Mouse (Mus musculus) left cerebral cortex, postnatal 10 days (tissue): ENCODE measurements around the gene Pde4a. TPM values are rescaled to one million over a fixed set of nuclear protein-coding genes. Genes with fewer than 3 reads are reported as not detected.
A peak's percentile ranks its signal among the peaks of the same experiment; 100 is the strongest.
"Not testable (repeated sequence)": the region's sequence is repeated elsewhere in the genome, so short reads cannot be mapped to it uniquely, and the experiment has no call there.

ENCODE experiments used
- DNase-seq, 2 experiments: peaks; one replicate each; pipeline ENCODE4 v3.0.0; 2021 to 2022; ENCODE audit warnings: low spot score in 2 of 2, mixed read lengths in 1 of 2; ENCODE audit errors: extremely low spot score in 1 of 2
- intact Hi-C: fragments of 180-260 bp; cut with DNase I; formaldehyde crosslinking; loops from one replicate; pipeline ENCODE4 v1.15.1; 2025
- total RNA-seq, 2 experiments: library from RNA; stranded (reverse); gene quantifications; 2 replicates each; pipeline ENCODE4 v1.2.3; 2021

The Pde4a gene
- total RNA-seq, 2 experiments from 2014 or later = 65.6 to 67.5 TPM

DNA sequence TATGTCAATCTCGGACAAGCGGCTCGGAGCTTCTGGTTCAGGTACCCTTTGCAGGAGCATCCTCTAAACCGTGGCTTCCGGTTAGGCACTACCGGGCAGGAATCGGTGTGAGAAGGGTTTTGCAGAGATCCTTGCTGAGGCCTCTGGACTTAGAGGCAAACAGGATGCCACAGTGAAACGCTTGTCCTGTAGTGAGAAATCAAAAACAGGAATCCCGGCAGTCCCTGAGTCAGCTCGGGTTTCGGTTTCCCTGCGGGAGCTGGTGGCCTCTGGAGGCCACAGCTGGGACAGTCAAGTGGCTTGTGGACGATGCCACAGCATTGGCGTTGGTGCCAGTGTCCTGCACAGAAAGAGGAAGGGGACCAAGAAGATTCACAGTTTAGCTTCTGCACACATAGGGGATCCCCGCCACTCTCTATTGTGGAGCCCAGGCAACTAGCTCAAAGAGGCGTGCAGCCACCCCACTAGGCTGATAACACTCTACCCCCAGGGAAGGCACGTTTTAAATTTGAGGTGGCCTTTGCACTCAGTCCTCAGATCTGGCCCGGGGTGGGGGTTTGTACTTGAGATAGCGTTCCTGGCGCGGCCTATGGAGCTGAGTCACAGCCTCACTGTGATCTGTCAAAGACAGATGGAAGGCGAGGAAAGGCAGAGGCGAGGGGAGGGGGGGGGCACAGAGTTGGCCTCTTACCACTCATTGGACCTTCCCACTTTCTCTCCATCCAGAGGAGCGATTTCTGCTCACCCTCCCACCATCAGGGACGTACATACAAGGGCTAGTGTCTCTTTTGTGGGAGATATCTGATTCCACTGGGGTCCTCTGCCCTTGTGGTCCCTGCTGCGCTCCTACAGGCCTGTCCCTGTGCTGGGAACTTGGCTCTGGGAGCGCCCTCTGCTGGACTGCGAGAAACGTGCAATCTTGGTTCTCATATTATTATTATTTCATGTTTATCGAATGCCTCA lies 2.9 kb downstream of the Pde4a start:
- intact Hi-C loops = no loop called here
- peak in 1 of 2 experiments; percentile 82 for DNase-seq

DNA sequence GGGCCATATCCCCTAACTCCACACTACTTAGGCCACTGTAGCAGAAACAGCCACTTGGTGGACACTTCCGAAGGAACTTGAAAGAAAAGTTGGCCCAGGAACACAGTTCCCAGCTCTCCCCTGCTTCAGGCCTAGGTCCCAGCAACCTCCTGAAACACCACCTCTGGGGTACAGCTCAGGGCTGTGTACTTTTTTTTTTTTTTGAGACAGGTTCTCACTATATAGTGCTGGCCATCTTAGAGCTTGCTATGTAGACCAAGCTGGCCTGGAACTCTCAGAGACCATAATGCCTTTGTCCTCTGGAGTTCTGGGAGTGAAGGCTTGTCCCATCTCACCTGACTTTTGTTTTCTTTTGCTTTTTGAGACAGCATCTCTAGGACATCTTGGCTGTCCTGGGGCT lies 3.6 kb downstream of the Pde4a start:
- no peak for DNase-seq
- intact Hi-C loops = no loop called here

DNA sequence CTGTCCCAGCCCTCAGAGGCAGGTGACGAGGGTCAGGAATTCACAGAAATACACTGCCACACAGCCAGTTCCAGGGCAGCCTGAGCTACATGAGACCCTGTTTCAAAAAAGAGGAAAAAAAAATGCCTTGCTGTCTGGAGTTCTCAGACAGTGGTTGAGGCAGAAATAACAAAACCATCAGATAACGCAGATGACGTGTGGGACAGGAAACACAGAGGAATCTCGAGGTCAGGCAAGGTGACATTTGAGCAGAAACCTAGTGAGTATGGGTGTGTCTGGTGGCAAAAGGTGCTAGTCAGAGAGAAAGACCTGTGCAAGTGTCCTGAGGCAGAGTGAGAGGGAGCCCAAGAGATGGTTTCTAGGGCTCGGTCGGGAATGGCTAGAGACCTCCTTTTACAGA lies 6.8 kb downstream of the Pde4a start:
- intact Hi-C loops = no loop called here
- DNase-seq = no peak

DNA sequence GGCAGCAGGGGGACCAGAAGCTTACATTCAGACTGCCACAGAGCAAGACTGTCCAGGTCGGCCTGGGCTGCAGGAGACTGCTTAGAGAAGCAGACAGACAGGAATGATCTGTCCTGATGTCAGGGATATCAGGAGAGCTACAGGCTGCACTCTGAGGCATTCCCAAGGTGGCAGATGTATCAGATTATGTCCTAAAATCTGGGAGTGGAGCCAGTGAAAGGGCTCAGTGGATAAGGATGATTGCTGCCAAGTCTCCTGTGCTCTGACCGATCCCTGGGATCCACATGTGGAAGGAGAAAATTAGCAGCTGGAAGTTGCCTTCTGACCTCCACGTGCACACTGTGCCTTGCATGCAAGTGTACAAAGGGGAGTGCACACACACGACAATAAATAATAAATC lies 14.9 kb downstream of the Pde4a start:
- intact Hi-C loops = no loop called here
- no peak for DNase-seq

DNA sequence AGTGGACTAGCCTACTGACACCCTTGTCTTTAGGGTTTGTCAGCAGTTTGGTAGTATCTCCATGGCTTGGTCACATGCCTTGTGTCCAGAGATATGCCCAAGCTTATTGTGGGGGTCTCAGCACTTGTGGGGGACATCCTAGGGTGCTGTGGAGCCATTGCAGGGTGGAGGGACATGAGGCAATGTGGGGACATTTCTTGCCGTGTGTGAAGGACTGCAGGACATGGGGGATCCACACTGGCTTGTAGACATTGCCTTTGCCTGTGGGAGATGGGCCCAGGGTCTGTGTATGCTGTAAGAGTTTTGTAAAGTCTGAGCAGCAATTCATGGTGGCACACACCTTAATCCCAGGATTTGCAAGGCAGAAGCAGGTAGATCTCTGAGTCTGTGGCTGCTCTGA lies 15.3 kb downstream of the Pde4a start:
- intact Hi-C loops = no loop called here
- no peak for DNase-seq

DNA sequence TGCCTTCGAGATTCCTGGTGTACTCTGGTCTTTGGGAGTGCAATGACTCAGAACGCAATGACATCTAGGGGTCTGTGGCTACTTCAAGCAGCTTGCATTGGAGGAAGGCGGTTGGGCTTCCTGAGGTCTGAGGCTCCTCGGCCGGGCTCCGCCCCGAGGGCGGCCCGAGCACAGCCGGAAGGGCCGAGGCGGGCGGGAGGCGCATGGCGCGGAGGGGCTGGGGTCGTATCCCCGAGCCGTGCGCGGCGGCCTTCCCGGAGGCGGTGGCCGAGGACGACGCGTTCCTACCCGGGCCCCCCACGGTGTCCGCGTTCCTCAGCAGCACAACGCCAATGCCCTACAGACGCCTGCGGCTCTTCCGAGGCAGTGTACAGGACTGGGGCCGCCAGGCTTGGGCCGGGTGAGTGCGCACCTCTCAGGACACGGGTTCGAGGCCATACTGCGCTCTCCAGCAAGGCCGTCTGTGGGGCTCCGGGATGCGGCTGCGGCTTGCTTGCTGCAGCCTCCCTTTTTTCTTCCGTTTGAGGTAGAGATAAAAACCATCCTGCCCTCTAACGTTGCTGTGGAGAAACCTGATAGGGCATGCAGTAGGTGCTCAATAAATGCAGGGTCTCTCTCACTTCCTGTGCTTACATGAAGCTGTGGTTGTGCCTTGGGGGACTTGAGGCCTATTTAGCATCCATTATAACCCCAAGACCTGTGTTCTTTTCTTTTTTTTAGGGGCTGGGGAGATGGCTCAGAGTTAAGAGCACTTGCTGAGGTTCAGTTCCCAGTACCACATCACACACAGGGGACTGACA lies 16.1 kb downstream of the Pde4a start:
- peak in 1 of 2 experiments; percentile 71 for DNase-seq
- intact Hi-C loops = no loop called here

DNA sequence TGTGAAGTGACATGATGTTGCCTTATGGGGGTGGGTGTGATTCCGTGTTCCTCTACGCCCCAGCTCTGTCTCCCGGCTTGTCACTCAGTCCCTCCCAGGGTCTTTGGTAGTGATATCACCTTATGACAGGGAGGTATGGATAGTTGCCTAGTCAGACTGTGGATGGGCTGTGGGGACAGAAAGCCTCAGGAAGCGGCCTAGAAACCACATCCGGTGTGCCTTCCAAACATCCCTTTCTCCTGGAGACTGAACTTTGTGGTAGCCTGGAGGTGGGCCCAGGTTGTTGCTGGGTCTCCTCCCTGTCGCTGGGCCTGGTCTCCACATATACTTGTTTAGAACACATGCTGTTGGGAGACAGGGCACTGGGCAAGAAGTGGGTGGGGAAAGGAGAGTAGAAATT lies 17.9 kb downstream of the Pde4a start:
- intact Hi-C loops = no loop called here
- DNase-seq = no peak

DNA sequence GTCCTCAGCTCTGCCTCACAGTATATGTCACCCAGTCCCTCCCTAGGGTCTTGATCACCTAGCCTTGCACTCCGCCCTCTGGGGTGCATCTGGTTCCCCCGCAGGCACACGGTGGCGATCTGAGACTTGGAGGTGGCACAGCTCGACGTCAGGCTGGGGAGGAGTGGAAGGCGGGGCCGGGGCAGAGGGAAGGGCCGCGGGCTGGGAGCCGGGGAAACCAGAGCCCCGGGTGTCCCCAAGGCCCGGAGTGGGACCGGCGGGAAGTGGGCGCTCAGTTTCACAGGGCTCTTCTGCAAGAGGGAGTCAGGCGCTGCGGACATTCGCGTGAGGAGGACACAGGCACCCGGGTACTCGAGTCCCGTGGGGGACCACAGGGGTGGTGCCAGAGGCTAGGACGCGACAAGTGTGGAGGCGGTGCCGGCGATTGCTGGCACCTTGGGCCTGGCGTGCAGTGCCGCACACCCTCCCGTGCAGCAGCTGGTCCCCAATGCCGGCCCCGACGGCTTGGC lies 18.4 kb downstream of the Pde4a start:
- intact Hi-C loops = no loop called here
- DNase-seq = peak in 1 of 2 experiments; percentile 64

DNA sequence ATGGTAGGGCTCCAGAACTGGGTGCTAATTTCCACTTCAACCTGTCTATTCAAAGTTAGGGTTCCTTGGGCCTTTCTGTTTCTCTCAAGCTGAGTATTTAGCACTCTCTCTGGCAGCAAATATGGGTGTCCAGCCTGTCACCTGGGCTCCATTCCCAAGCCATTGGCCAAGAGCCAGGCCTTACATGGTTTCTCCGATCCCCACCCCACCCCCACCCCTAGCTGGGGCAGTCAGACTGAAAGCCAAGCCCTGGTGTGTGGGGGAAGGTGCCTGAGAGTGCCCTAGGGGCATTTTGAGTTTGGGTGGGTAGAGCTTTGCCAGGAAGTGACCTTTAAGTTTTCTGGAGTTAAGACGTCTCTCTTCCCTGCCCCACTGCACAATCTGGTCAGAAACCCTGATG lies 19.2 kb downstream of the Pde4a start:
- no peak for DNase-seq
- intact Hi-C loops = no loop called here

DNA sequence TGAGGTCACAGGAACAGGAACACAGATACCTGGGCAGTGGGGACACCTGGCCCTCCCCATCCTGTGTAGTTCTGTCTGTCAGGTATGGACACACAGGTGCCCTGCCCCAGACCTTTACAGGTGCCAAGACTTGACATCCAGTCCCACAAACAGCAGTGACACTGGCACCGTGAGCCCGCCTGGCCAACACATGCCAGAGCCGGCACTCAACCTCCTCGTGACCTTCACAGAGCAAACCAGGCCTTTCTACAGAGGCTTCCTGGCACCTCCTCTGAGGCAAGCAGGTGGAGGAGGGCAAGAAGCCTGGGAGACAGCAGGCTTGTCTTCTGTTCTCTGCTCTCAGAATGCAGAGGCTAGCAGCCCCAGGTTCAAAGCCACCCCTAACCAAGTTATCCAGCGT lies 19.9 kb downstream of the Pde4a start:
- no peak for DNase-seq
- intact Hi-C loops = no loop called here

DNA sequence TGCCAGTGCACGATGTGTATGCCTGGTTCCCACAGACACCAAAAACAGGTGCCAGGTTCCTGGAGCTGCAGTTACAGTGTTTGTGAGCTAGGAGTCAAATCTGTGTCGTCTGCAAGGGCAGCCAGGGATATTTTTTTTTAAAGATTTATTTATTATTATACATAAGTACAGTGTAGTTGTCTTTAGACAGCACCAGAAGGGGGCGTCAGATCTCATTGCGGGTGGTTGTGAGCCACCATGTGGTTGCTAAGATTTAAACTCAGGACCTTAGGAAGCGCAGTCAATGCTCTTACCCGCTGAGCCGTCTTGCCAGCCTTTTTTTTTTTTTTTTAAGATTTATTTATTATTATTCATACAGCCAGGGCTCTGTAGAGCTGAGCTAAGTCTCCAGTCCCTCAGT lies 24.4 kb downstream of the Pde4a start:
- intact Hi-C loops = no loop called here

DNA sequence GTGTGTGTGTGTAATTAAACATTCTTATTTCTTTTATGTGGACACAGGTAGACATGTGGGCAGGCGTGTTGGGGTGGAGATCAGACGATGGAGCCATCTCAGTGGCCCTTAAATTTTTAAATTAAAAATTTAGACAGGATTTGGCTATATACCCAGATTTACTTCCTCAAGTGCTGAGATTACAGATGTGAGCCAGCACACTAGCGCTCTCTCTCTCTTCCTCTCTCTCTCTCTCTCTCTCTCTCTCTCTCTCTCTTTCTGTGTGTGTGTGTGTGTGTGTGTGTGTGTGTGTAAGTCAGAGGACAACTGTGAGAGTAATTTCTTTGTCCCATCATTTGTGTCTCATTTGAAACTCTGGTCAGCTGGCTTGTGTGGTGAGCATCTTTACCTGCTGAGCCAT lies 25.2 kb downstream of the Pde4a start:
- no peak for DNase-seq
- intact Hi-C loops = no loop called here

More for the DNA sequence above, 24.4 kb downstream of the Pde4a start:
- DNase-seq = no peak

DNA sequence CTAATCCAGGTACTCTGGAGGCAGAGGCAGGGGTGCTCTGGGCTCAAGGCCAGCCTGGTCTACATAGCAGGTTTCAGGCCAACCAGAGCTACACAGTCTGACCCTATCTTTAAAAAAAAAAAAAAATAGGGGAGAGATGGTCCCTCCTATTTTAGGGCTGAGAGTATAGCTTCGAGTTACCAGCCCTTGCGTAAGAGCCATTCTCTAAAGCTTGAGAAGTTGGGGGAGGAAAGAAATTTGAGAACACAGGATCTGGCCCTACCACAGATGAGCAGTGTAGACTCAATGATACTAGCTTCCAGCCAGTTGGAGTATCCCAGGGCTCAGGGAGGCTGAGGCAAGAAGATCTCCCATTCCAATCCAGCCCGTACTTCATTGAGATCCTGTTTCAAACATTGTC lies 28.3 kb downstream of the Pde4a start:
- intact Hi-C loops = no loop called here

DNA sequence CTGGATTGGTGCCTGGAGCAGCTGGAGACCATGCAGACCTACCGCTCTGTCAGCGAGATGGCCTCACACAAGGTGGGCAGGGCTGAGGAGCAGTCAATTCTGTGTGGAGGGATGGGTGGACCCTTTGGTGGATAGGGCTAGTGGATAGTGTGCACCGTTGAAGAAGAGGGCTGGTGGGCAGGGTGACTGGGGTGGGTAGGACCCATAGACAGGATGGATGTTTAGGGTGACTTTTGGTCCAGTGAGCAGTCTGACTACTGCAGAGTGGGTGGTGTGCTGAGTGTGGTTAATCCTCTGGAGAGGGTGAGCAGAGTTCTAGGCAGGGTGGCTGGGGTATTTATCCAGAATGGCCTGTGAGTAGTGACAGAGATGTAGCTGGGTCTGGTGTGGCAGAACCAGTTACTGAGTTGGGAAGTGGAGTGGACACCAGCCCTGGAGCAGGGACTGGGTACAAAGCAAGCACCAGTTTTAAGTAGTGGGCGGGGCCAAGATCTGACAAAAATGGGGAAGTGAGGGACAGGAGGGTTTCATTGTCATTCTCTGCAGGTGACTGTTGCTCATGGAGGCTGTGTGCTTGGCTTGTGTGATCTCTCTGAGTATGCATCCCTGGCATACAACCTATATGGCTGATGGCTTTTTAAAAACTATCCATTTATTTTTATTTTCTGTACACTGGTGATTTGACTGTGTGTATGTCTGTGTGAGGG lies 29.4 kb downstream of the Pde4a start:
- intact Hi-C loops = loop anchor here (5.0 kb wide), 1 partner anchor 33 kb away; no protein-coding TSS in a partner anchor

More for the DNA sequence above, 28.3 kb downstream of the Pde4a start:
- no peak for DNase-seq

DNA sequence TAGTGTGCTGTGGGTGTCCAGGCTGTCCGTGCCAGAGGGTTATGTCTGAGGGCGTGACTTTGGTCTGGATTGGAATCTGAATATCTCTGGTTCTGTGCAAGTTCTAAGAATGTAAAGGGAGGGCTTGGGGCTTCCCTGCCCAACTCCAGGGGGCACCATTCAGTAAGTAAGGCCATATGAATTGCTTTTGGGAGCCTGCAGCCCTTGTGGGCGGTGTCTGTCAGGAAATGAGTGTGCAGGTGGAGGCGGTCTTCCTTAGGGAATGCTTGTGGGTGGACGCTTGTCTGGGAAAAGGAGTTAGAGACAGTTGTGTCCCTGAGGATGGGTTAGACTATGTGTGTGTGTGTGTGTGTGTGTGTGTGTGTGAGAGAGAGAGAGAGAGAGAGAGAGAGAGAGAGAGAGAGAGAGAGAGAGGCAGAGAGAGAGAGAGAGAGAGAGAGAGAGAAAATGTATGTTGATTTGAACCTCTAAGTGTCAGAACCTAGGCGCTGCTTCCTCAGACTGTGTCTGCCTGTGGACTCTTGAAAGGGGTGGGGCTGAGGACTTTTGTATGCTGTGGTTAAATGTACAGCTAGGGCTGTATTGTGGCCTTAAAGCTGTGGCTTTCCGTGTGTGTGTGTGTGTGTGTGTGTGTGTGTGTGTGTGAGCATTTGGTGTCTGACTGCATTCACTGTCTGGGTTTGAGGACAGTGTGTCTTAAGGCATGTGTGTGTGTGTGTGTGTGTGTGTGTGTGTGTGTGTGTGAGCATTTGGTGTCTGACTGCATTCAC lies 30.4 kb downstream of the Pde4a start:
- intact Hi-C loops = loop anchor here (5.0 kb wide), 1 partner anchor 34 kb away; no protein-coding TSS in a partner anchor
- DNase-seq = not testable (repeated sequence)

More for the DNA sequence above, 29.4 kb downstream of the Pde4a start:
- no peak for DNase-seq

DNA sequence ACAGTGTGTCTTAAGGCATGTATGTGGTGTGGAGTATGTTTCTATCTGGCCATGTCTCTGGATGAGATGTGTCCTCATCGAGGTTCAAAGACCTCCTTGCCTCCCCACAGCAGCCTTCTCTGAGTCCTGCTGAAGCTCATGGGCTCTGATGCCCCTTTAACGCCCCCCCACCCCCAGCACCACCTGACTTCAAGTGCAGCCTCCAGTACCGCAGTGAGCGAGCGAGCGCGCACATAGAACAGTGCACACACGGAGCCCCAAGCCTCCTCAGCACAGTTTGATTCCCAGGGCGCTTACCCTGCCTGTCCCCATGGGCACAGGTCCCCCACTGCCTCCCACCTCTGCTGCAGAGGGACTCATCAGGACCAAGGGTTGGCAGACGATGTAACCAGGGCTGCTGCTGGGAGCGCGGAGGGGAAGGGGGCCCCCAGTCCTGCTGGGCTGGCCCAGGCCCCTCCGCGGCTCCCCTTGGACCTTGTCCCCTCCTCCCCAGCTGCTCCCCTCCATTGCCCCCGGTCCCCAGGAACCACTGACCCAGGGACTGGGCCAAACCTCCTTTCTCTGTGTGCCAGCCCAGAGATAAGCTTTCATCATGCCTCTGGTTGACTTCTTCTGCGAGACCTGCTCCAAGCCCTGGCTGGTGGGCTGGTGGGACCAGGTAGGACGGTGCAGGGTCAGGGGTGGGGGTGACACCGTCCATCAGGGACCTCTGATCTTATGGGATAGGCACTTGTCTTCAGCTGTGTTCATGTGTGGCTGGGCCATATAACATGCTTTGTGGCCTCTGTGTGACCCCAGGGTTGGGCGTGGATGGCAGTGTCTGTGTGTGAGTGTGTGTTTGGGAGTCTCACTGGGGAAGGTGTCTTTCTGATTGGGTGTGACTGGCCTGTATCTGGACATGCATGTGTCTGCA lies 31.3 kb downstream of the Pde4a start:
- peak; percentile 58 to 73 for DNase-seq
- intact Hi-C loops = loop anchor here (5.0 kb wide), 1 partner anchor 34 kb away; no protein-coding TSS in a partner anchor

DNA sequence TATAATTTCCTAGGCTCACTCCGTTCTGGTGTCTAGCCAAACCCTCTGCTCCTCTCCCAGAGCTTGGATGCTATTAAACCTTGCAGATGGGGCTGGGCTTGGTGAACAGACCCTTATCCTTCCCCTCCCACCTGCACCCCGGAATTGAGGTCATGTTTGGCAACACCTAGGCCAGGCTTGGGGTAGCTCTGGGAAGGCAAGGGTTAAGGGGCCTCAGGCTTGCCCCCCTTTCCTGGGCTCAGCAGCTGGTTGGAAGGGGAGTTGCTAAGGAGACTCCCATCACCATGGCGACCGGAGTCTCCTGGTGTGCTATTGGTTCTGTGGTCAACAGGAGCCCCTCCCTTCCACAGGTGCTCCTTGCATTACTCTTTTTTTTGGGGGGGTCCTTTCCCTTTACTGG lies 32.5 kb downstream of the Pde4a start:
- peak; percentile 82 for DNase-seq
- intact Hi-C loops = loop anchor here (5.0 kb wide), 1 partner anchor 36 kb away; no protein-coding TSS in a partner anchor
